Mouse (Mus musculus): ENCODE measurements at regions not wholly inside any gene's neighbourhood (a gene's known extent, or its start where the extent isn't known, plus 50 kb on each side); places are given as distances from the start of the nearest gene placed in this dataset.

GRCm38 (mm10) chr16:71860205-71860604, 447.9 kb upstream of the Robo1 start:
- H3K27me3 ChIP-seq (ENCODE audit: control insufficient read depth, insufficient read depth, low read length, poor library complexity, severe bottlenecking): no peaks in the 10 kb centered on the region
- no peak for TF ChIP-seq EP300 (IDR thresholded peaks at IDR 0.05; ENCODE audit: insufficient read depth, low read depth, low read length)
- TF ChIP-seq CTCF (IDR thresholded peaks at IDR 0.05; ENCODE audit: low read depth, low read length): no peak
- no peak for TF ChIP-seq POLR2A (IDR thresholded peaks at IDR 0.05; ENCODE audit: insufficient read depth, low read length)
- H3K4me3 ChIP-seq (ENCODE audit: low read depth, low read length): no peak overlapping the region
- no peak overlapping the region for H3K27ac ChIP-seq (ENCODE audit: insufficient read depth, low read length)
- no peaks in the 10 kb centered on the region for H3K36me3 ChIP-seq (ENCODE audit: control insufficient read depth, insufficient read depth, low read length, poor library complexity, severe bottlenecking)
- no peak overlapping the region for H3K9ac ChIP-seq (ENCODE audit: low read depth, poor library complexity, severe bottlenecking)
- no peaks in the 10 kb centered on the region for H3K4me1 ChIP-seq (ENCODE audit: control insufficient read depth, insufficient read depth, low read length)
- H3K9me3 ChIP-seq (replicated peaks; ENCODE audit: control insufficient read depth, insufficient read depth, low read length, poor library complexity, severe bottlenecking): no peaks in the 10 kb centered on the region

GRCm38 (mm10) chr16:71885701-71886100, 422.4 kb upstream of the Robo1 start:
- no peak overlapping the region for H3K9ac ChIP-seq (ENCODE audit: low read depth, poor library complexity, severe bottlenecking)
- H3K4me1 ChIP-seq (ENCODE audit: control insufficient read depth, insufficient read depth, low read length): no peaks in the 10 kb centered on the region
- H3K27ac ChIP-seq (ENCODE audit: insufficient read depth, low read length): peak overlapping the region; percentile 77
- no peaks in the 10 kb centered on the region; the same call in 1 of the 2 replicates for H3K9me3 ChIP-seq (replicated peaks; ENCODE audit: control insufficient read depth, insufficient read depth, low read length, poor library complexity, severe bottlenecking)
- no peaks in the 10 kb centered on the region for H3K36me3 ChIP-seq (ENCODE audit: control insufficient read depth, insufficient read depth, low read length, poor library complexity, severe bottlenecking)
- TF ChIP-seq EP300 (IDR thresholded peaks at IDR 0.05; ENCODE audit: insufficient read depth, low read depth, low read length) (peak; percentile 94), CTCF (IDR thresholded peaks at IDR 0.05; ENCODE audit: low read depth, low read length) (no peak), POLR2A (IDR thresholded peaks at IDR 0.05; ENCODE audit: insufficient read depth, low read length) (no peak)
- no peaks in the 10 kb centered on the region for H3K27me3 ChIP-seq (ENCODE audit: control insufficient read depth, insufficient read depth, low read length, poor library complexity, severe bottlenecking)
- H3K4me3 ChIP-seq (ENCODE audit: low read depth, low read length): no peak overlapping the region

- no peaks in the 10 kb centered on the region for H3K27me3 ChIP-seq (ENCODE audit: control insufficient read depth, insufficient read depth, low read length, poor library complexity, severe bottlenecking)
- no peaks in the 10 kb centered on the region for H3K4me1 ChIP-seq (ENCODE audit: control insufficient read depth, insufficient read depth, low read length)
- no peak for TF ChIP-seq POLR2A (IDR thresholded peaks at IDR 0.05; ENCODE audit: insufficient read depth, low read length)
- TF ChIP-seq CTCF (IDR thresholded peaks at IDR 0.05; ENCODE audit: low read depth, low read length): no peak
- TF ChIP-seq EP300 (IDR thresholded peaks at IDR 0.05; ENCODE audit: insufficient read depth, low read depth, low read length): no peak
Observed at GRCm38 (mm10) chr16:71889679-71890078, 418.4 kb upstream of the Robo1 start.

GRCm38 (mm10) chr16:71923111-71923510, 385.0 kb upstream of the Robo1 start:
- Histone ChIP-seq H3K9ac (ENCODE audit: low read depth, poor library complexity, severe bottlenecking) (peak overlapping the region; percentile 56; the same call in 1 of the 2 replicates), H3K4me3 (ENCODE audit: low read depth, low read length) (peak overlapping the region; percentile 96), H3K27ac (ENCODE audit: insufficient read depth, low read length) (no peak overlapping the region), H3K27me3 (ENCODE audit: control insufficient read depth, insufficient read depth, low read length, poor library complexity, severe bottlenecking) (no peaks in the 10 kb centered on the region), H3K36me3 (ENCODE audit: control insufficient read depth, insufficient read depth, low read length, poor library complexity, severe bottlenecking) (no peaks in the 10 kb centered on the region), H3K9me3 (replicated peaks; ENCODE audit: control insufficient read depth, insufficient read depth, low read length, poor library complexity, severe bottlenecking) (no peaks in the 10 kb centered on the region), H3K4me1 (ENCODE audit: control insufficient read depth, insufficient read depth, low read length) (no peaks in the 10 kb centered on the region)
- TF ChIP-seq EP300 (IDR thresholded peaks at IDR 0.05; ENCODE audit: insufficient read depth, low read depth, low read length): no peak
- no peak for TF ChIP-seq POLR2A (IDR thresholded peaks at IDR 0.05; ENCODE audit: insufficient read depth, low read length)
- no peak for TF ChIP-seq CTCF (IDR thresholded peaks at IDR 0.05; ENCODE audit: low read depth, low read length)

More at GRCm38 (mm10) chr16:71889679-71890078, 418.4 kb upstream of the Robo1 start:
- no peak overlapping the region for H3K27ac ChIP-seq (ENCODE audit: insufficient read depth, low read length)
- H3K9me3 ChIP-seq (replicated peaks; ENCODE audit: control insufficient read depth, insufficient read depth, low read length, poor library complexity, severe bottlenecking): no peaks in the 10 kb centered on the region; the same call in 1 of the 2 replicates
- H3K4me3 ChIP-seq (ENCODE audit: low read depth, low read length): no peak overlapping the region
- H3K9ac ChIP-seq (ENCODE audit: low read depth, poor library complexity, severe bottlenecking): no peak overlapping the region
- H3K36me3 ChIP-seq (ENCODE audit: control insufficient read depth, insufficient read depth, low read length, poor library complexity, severe bottlenecking): no peaks in the 10 kb centered on the region

GRCm38 (mm10) chr16:71944165-71944564, 363.9 kb upstream of the Robo1 start:
- Histone ChIP-seq H3K27ac (ENCODE audit: insufficient read depth, low read length) (no peak overlapping the region), H3K27me3 (ENCODE audit: control insufficient read depth, insufficient read depth, low read length, poor library complexity, severe bottlenecking) (no peaks in the 10 kb centered on the region), H3K9me3 (replicated peaks; ENCODE audit: control insufficient read depth, insufficient read depth, low read length, poor library complexity, severe bottlenecking) (no peaks in the 10 kb centered on the region), H3K4me3 (ENCODE audit: low read depth, low read length) (no peak overlapping the region), H3K4me1 (ENCODE audit: control insufficient read depth, insufficient read depth, low read length) (no peaks in the 10 kb centered on the region), H3K9ac (ENCODE audit: low read depth, poor library complexity, severe bottlenecking) (no peak overlapping the region), H3K36me3 (ENCODE audit: control insufficient read depth, insufficient read depth, low read length, poor library complexity, severe bottlenecking) (no peaks in the 10 kb centered on the region)
- TF ChIP-seq EP300 (IDR thresholded peaks at IDR 0.05; ENCODE audit: insufficient read depth, low read depth, low read length): no peak
- TF ChIP-seq POLR2A (IDR thresholded peaks at IDR 0.05; ENCODE audit: insufficient read depth, low read length): no peak
- no peak for TF ChIP-seq CTCF (IDR thresholded peaks at IDR 0.05; ENCODE audit: low read depth, low read length)

GRCm38 (mm10) chr16:71944846-71945245, 363.3 kb upstream of the Robo1 start:
- H3K27ac ChIP-seq (ENCODE audit: insufficient read depth, low read length): no peak overlapping the region
- no peak overlapping the region for H3K4me3 ChIP-seq (ENCODE audit: low read depth, low read length)
- H3K9me3 ChIP-seq (replicated peaks; ENCODE audit: control insufficient read depth, insufficient read depth, low read length, poor library complexity, severe bottlenecking): no peaks in the 10 kb centered on the region
- H3K36me3 ChIP-seq (ENCODE audit: control insufficient read depth, insufficient read depth, low read length, poor library complexity, severe bottlenecking): no peaks in the 10 kb centered on the region
- TF ChIP-seq CTCF (IDR thresholded peaks at IDR 0.05; ENCODE audit: low read depth, low read length): no peak
- no peak for TF ChIP-seq POLR2A (IDR thresholded peaks at IDR 0.05; ENCODE audit: insufficient read depth, low read length)
- no peak for TF ChIP-seq EP300 (IDR thresholded peaks at IDR 0.05; ENCODE audit: insufficient read depth, low read depth, low read length)
- H3K9ac ChIP-seq (ENCODE audit: low read depth, poor library complexity, severe bottlenecking): no peak overlapping the region
- H3K27me3 ChIP-seq (ENCODE audit: control insufficient read depth, insufficient read depth, low read length, poor library complexity, severe bottlenecking): no peaks in the 10 kb centered on the region
- H3K4me1 ChIP-seq (ENCODE audit: control insufficient read depth, insufficient read depth, low read length): no peaks in the 10 kb centered on the region

Measured in ES-Bruce4 (cell line).